Mouse (Mus musculus) kidney, postnatal 10 days (tissue): ENCODE measurements at regions not wholly inside any gene's neighbourhood (a gene's known extent, or its start where the extent isn't known, plus 50 kb on each side); places are given as distances from the start of the nearest gene placed in this dataset.
"Not testable (repeated sequence)": the region's sequence is repeated elsewhere in the genome, so short reads cannot be mapped to it uniquely, and the experiment has no call there.

Experiments
- DNase-seq: peaks from one replicate; pipeline ENCODE4 v3.0.0; 2021; ENCODE audit warnings: mixed read lengths

- DNase-seq: peak; percentile 58
Measured at GRCm38 (mm10) chr11:24296893-24297624, 219.2 kb downstream of the Bcl11a start.

GRCm38 (mm10) chr11:24297763-24298162 is 219.9 kb downstream of the Bcl11a start:
- peak; percentile 9 for DNase-seq

DNA sequence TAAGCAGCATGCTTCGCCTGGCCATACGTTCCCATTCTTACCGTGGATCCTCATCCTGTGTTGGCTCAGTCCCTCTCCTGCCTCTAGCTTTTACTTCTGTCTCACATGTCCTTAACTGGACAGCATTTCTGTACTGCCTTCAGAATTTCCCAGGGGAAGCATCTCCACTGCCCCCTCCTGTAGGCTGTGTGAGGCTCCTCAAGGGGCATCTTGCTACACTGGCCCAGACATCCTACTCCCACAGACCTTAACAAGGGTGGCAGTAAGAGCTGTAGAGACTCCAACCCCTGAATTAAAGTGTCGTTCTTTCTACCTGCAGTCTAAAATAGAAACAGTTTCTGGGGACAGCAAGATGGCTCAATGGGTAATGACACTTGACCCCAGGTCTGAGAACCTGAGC is 222.5 kb downstream of the Bcl11a start:
- DNase-seq: no peak

GRCm38 (mm10) chr11:24301201-24301600 is 223.3 kb downstream of the Bcl11a start:
- DNase-seq: no peak

GRCm38 (mm10) chr11:24305145-24305553 is 227.3 kb downstream of the Bcl11a start:
- DNase-seq: peak; percentile 43

DNA sequence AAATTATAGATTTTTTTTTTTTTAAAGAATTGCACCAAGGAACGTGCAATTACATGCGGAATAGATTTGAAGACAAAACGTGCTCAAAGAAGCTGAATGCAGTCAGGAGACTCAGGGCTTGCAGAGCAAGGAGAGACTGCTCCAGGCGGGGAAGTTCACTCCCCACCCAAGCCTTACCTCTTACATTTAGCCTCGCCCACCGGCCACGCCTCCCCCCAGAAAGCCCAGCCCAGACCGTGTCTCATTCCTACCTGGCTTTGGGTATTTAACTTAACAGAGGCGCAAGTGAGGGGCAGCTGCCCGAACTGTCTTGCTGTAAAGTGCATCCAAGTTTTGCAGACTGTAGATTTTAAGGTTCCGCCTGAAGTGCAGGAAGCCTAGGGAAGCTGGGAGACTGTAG is 227.8 kb downstream of the Bcl11a start:
- peak; percentile 40 for DNase-seq

GRCm38 (mm10) chr11:24306101-24306500 is 228.2 kb downstream of the Bcl11a start:
- DNase-seq: no peak

DNA sequence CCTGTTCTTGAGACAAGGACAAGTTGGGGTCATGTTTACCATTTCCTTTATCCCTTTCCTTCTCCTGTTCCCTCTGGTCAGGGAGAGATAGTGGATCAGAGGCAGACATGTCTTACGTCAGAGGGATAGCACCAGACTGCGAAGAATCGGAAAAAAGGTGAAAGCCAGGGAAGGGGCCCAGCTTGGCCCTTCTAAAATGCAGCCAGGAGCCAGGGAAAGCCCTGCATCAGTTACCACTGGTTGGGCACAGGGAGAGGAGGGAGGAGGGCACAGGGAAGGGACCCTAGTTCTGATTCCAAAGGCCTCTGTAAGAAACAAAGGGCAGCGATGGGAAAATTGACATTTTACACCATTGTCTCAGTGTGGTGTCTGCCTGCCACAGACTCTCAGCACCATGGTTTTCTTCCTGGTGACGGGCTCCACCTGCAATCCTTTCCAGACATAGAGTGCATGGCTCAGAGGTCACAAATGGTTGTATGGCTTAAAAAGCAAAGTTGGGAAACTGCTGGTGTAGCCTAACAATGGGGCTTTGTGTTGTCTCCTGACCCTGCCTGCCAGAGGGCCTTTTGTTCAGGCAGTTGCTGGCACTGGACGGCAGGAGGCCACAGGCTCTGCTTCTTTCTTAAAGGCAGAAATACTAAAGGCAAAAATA is 229.9 kb downstream of the Bcl11a start:
- no peak for DNase-seq

GRCm38 (mm10) chr11:24308253-24308633 is 230.4 kb downstream of the Bcl11a start:
- no peak for DNase-seq

DNA sequence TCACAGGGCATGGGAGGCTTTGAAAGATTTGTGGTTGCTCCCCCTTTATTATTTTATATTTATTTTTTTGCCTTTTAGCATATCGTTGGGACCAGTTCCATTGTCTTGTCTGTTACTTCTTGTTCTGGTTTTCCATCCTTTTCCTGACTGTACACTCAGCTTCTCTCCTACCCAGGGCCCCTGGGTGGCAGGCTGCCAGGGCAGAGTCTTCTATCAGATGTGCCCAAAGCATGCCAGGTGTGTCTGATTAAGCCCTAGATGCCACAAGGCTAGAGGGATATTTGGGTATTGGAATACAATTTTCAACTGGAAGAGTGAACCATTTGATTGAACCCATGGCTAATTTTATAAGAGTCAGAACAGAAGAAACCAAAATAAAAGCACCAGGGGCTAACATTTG is 236.2 kb downstream of the Bcl11a start:
- DNase-seq: no peak

GRCm38 (mm10) chr11:24315582-24315981 is 237.7 kb downstream of the Bcl11a start:
- no peak for DNase-seq

- no peak for DNase-seq
Measured at GRCm38 (mm10) chr11:24316198-24316597, 238.3 kb downstream of the Bcl11a start.

DNA sequence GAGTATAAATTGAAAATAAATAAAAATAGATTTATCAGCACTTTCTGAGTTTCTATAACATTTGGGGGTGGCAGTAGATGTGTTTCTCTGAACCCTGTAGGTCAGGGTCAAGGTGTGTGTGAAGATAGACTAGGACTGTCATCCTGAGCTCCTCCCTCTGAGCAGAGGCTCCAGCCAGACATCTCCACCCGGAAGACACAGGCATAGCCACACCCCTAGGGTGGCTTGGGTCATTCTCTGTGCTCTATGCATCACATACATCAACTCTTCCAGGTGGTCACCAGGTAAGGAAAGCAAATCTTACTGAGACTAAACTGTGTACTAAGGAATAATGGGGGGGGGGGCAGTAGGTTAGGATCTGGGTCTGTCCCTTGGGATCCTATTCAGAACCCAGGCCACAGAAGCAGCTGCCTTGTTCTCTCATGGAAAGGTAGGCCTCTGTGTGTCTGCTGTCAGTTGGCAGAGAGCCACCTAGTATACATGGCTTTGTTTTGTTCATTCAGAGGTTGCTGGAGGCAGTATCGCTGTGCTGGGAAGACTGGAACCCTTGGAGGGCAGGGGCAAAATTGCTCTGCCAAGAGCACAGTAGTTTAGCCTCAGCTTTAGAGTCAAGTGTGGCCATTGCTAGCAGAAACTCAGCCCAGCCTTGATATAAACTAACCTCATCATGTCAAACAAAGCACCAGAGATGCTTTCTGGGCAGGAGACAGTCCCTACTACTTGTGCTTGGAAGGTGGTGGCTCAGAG is 240.3 kb downstream of the Bcl11a start:
- no peak for DNase-seq

GRCm38 (mm10) chr11:24319222-24319621 is 241.4 kb downstream of the Bcl11a start:
- no peak for DNase-seq

DNA sequence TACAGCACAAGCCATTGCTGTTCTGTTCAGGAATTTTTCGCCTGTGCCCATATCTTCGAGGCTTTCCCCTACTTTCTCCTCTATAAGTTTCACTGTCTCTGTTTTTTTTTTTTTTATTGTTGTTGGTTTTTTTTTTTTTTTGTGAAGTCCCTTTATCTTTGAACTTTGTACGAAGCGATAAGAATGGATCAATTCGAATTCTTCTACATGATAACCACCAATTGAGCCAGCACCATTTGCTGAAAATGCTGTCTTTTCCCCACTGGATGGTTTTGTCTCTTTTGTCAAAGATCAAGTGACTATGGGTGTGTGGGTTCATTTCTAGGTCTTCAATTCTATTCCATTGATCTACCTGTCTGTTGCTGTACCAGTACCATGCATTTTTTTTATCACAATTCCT is 244.6 kb downstream of the Bcl11a start:
- not testable (repeated sequence) for DNase-seq

- no peak for DNase-seq
Measured at GRCm38 (mm10) chr11:24328481-24328880, 250.6 kb downstream of the Bcl11a start.

DNA sequence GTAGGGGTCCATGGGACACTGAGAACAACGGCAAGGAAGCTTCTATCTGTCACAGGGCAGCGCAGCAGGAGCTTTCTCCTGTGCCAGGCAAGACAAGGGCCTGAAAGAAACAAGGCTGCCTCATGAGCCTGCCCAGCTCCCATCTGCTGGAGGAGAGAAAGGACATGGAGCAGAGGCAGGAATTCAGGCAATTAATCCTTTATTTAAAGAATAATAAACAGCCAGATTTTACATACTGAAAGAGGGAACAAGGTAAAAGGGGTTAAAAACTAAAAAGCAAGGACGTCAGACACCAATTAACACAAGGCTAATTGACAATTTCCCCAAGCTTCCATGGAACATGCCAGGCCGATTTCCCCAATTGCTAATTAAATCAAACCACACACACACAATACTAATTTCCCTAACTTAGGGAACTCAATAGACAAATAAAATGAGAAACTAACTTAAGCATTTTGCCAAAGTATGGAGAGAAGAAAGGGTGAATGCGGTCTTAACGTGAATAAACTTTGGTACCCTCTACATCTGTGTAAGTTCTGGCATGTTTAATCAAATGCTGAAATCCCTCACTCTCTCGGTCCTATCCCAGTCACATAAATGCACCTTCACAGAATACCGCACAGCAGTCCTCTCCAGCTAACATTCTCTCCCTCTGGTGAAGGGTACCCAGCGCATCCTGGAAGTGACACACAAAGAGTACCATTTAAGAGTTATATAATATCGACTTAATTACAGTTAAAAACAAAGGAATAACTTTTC is 252.7 kb downstream of the Bcl11a start:
- DNase-seq: no peak

GRCm38 (mm10) chr11:24332241-24332640 is 254.4 kb downstream of the Bcl11a start:
- DNase-seq: no peak

GRCm38 (mm10) chr11:24333111-24333510 is 255.3 kb downstream of the Bcl11a start:
- DNase-seq: no peak

GRCm38 (mm10) chr11:24335256-24335655 is 257.4 kb downstream of the Bcl11a start:
- DNase-seq: no peak

GRCm38 (mm10) chr11:24338111-24338510 is 260.3 kb downstream of the Bcl11a start:
- DNase-seq: peak; percentile 9

DNA sequence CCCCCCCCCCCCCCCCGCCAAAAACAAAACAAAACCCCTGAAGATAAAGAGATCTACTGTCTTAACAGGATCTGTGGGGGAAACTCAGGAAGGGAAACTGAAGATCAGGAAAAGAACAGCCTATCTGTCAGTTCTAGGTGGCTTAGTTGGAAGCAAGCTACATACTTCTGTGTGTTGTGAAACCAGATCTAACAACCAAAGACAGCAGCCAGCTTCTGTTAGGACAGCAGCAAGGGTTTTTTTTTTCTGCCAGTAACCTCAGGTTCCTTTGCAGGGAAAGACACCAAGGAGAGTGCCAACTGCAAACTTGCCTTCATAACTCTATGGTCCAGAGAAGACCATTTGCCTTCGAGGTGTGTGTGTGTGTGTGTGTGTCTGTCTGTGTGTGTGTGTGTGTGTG is 261.2 kb downstream of the Bcl11a start:
- no peak for DNase-seq

GRCm38 (mm10) chr11:24340677-24341076 is 262.8 kb downstream of the Bcl11a start:
- DNase-seq: no peak
